Mouse (Mus musculus): ENCODE results near the gene Ntmt1. TPM values are rescaled to one million over a fixed set of nuclear protein-coding genes. Genes with fewer than 3 reads are reported as not detected.

The Ntmt1 gene
- polyA plus RNA-seq, 1 experiment from 2014 or later = 102 TPM

DNA sequence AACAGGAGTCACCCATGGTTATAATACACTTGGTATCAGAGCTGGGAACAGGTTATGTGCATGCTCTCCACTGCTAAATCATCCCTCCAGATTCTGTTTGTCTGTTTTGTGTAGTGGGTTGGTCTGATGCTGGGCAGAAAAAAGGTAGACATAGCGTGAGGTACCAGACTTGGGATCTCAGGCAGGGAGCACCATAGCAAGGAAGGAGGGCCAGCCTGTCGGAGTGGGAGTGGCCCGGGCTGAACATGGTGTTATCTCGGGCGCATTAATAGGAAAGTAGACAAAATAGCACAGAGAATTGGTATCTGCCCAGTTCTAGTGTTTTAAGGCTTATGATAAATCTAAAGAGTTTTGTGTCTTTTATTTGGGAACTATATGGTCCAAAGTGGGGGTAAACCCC is 39.1 kb upstream of the Ntmt1 start:
- Histone ChIP-seq H3K4me2 (ENCODE audit: low read depth, low read length, severe bottlenecking) (no peak overlapping the region), H3K9me3 (ENCODE audit: control insufficient read depth, low read length) (no peaks in the 10 kb centered on the region; the same call in 1 of the 2 replicates), H3K27ac (ENCODE audit: low read depth, low read length) (peak overlapping the region; percentile 31; the same call in 1 of the 2 replicates), H3K27me3 (ENCODE audit: control insufficient read depth, insufficient read depth, low read length) (no peaks in the 10 kb centered on the region), H3K4me1 (replicated peaks; ENCODE audit: control insufficient read depth, insufficient read depth, low read length) (peaks cover 16% of the 10 kb centered on the region), H3K9ac (ENCODE audit: low read length) (no peak overlapping the region), H3K4me3 (ENCODE audit: low read depth, low read length) (no peak overlapping the region), H3K36me3 (ENCODE audit: control insufficient read depth, insufficient read depth, low read length) (no peaks in the 10 kb centered on the region)
- no peak for DNase-seq (ENCODE audit: low spot score)
- WGBS = 87% methylated on average over 5 of the region's 5 CpGs
- ATAC-seq (replicated peaks; ENCODE audit: low FRiP score) = no peak

DNA sequence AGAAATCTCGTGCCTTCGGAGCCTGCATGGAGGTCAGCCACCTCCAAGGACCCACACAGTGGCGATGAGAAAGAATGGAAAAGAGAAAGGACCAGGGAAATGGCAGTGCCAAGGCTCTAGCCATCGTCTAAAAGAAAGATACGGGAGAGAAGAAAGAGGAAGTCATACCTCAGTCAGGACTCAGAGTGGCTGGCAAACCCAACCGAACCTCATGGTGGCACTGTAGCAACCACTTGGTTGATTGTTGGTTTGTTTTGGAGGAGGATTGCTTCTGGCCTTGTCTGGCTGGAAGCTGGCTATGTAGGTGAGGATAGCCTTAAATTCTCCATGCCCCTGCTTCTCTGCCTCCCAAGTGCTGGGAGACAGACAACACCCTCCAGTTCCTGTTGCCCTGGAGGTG is 38.4 kb upstream of the Ntmt1 start:
- Histone ChIP-seq H3K4me2 (ENCODE audit: low read depth, low read length, severe bottlenecking) (no peak overlapping the region), H3K27ac (ENCODE audit: low read depth, low read length) (no peak overlapping the region; the same call in 1 of the 2 replicates), H3K4me1 (replicated peaks; ENCODE audit: control insufficient read depth, insufficient read depth, low read length) (peaks cover 16% of the 10 kb centered on the region), H3K4me3 (ENCODE audit: low read depth, low read length) (no peak overlapping the region), H3K36me3 (ENCODE audit: control insufficient read depth, insufficient read depth, low read length) (no peaks in the 10 kb centered on the region), H3K9ac (ENCODE audit: low read length) (no peak overlapping the region), H3K27me3 (ENCODE audit: control insufficient read depth, insufficient read depth, low read length) (no peaks in the 10 kb centered on the region), H3K9me3 (ENCODE audit: control insufficient read depth, low read length) (no peaks in the 10 kb centered on the region; the same call in 1 of the 2 replicates)
- DNase-seq (ENCODE audit: low spot score) = no peak
- 53% methylated on average over 6 of the region's 6 CpGs for WGBS
- no peak for ATAC-seq (replicated peaks; ENCODE audit: low FRiP score)

DNA sequence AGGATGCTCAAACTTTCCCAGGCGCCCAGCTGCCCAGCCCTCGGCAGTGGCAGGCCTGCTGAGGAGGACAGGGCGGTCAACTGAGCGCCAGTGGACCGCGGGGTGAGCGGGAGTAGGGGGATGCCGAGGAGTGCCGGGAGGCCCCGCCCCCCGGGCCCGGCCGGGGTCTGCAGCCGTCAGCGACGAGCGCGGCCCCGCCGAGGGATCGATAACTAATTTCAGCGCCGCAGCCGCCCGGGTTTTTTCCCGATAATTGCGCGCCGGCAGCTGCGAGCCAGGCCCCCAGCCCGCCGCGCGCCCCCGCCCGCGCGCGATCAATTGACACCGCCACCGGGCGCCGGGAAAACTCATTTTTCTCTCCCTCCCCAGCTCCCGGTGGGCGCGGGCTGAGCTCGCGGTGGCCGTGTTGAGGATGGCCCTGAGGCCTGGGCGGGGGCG is 36.2 kb upstream of the Ntmt1 start:
- Histone ChIP-seq H3K9ac (ENCODE audit: low read length) (peak overlapping the region; percentile 68), H3K27ac (ENCODE audit: low read depth, low read length) (peak overlapping the region; percentile 76), H3K4me3 (ENCODE audit: low read depth, low read length) (peak overlapping the region; percentile 46), H3K4me2 (ENCODE audit: low read depth, low read length, severe bottlenecking) (peak overlapping the region; percentile 84), H3K9me3 (ENCODE audit: control insufficient read depth, low read length) (no peaks in the 10 kb centered on the region), H3K27me3 (ENCODE audit: control insufficient read depth, insufficient read depth, low read length) (no peaks in the 10 kb centered on the region), H3K36me3 (ENCODE audit: control insufficient read depth, insufficient read depth, low read length) (no peaks in the 10 kb centered on the region), H3K4me1 (replicated peaks; ENCODE audit: control insufficient read depth, insufficient read depth, low read length) (peaks cover 16% of the 10 kb centered on the region)
- peak; percentile 73 for DNase-seq (ENCODE audit: low spot score)
- WGBS = under 1% methylated on average over 50 of the region's 51 CpGs
- ATAC-seq (replicated peaks; ENCODE audit: low FRiP score) = peak; percentile 47; the same call in 1 of the 2 replicates

DNA sequence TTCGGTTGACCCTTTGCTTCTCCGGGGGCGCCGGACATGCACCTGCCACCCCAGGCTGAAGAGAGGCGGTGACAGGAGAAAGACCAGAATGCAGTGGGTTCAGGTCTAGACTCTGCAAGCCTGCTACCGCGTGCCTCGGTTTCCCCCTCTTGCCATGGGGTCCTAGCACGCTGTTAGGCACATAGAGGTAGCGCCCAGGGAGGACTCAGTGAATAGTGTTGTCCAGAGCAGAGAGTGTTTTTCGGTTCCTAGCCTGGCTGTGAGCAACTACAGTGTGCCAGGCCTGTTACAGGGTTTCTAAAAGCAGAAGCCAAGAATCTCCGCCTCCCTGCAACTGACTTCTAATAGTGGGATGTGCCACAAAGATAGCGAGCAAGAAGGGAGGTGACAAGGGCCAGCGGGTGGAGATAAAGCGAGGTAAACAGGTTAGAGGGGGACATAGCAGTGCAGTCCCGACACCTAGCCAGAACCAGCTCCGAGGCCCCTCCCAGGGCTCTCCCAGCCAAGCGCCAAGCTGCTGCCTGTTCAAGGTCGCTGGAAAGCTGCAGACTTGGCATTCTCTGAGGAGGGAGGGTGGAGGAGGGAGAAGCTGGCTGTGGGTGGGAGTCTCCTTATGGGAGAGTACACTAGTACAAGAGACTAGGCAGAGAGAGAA is 35.7 kb upstream of the Ntmt1 start:
- Histone ChIP-seq H3K9ac (ENCODE audit: low read length) (peak overlapping the region; percentile 68), H3K4me2 (ENCODE audit: low read depth, low read length, severe bottlenecking) (peak overlapping the region; percentile 84), H3K9me3 (ENCODE audit: control insufficient read depth, low read length) (no peaks in the 10 kb centered on the region), H3K36me3 (ENCODE audit: control insufficient read depth, insufficient read depth, low read length) (no peaks in the 10 kb centered on the region), H3K27me3 (ENCODE audit: control insufficient read depth, insufficient read depth, low read length) (no peaks in the 10 kb centered on the region), H3K4me1 (replicated peaks; ENCODE audit: control insufficient read depth, insufficient read depth, low read length) (peaks cover 16% of the 10 kb centered on the region), H3K27ac (ENCODE audit: low read depth, low read length) (peak overlapping the region; percentile 76), H3K4me3 (ENCODE audit: low read depth, low read length) (peak overlapping the region; percentile 46)
- ATAC-seq (replicated peaks; ENCODE audit: low FRiP score) (peak; percentile 60), DNase-seq (ENCODE audit: low spot score) (peak; percentile 77)
- WGBS = 3% methylated on average over 19 of the region's 19 CpGs

DNA sequence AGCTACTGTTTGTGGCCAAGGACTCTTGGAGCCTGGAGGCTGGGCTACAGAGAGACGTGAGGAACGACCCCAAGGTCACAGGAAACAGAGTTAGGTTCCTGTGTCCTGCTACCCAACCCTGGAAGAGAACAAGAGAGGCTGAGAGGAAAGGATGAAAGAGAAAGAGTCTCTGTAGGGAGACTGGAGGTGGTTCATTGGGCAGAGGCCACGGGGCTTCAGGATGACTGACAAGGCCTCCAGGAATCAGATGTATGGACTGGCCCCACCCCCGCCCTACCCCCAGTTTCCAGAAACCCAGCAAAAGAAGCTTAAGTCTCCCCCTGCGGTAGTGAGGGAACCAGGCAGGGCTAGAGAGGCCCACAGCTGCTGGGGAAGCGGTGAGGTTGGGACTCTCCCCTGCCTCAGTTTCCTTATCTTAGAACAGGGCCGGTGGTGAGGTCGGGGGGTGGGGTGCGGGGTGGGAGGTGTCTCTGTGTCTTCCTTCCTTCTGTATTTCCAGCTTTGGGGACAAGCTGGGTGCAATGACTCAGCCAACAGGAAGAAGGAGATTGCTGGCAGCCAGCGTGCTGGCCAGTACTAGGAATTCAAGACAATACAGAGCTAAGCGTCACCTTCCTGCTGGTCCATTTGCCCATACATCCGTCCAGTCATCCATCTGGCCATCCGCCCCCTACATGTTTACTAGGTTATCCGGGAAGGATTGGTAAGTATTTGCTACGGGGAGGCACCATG is 34.9 kb upstream of the Ntmt1 start:
- H3K9me3 ChIP-seq (ENCODE audit: control insufficient read depth, low read length) = no peaks in the 10 kb centered on the region
- H3K9ac ChIP-seq (ENCODE audit: low read length) = no peak overlapping the region
- no peak overlapping the region for H3K4me2 ChIP-seq (ENCODE audit: low read depth, low read length, severe bottlenecking)
- WGBS = 39% methylated on average over 15 of the region's 15 CpGs
- no peak overlapping the region for H3K4me3 ChIP-seq (ENCODE audit: low read depth, low read length)
- DNase-seq (ENCODE audit: low spot score) (no peak), ATAC-seq (replicated peaks; ENCODE audit: low FRiP score) (peak; percentile 34; the same call in 1 of the 2 replicates)
- peaks cover 16% of the 10 kb centered on the region for H3K4me1 ChIP-seq (replicated peaks; ENCODE audit: control insufficient read depth, insufficient read depth, low read length)
- peak overlapping the region; percentile 76 for H3K27ac ChIP-seq (ENCODE audit: low read depth, low read length)
- no peaks in the 10 kb centered on the region for H3K36me3 ChIP-seq (ENCODE audit: control insufficient read depth, insufficient read depth, low read length)
- H3K27me3 ChIP-seq (ENCODE audit: control insufficient read depth, insufficient read depth, low read length) = no peaks in the 10 kb centered on the region

DNA sequence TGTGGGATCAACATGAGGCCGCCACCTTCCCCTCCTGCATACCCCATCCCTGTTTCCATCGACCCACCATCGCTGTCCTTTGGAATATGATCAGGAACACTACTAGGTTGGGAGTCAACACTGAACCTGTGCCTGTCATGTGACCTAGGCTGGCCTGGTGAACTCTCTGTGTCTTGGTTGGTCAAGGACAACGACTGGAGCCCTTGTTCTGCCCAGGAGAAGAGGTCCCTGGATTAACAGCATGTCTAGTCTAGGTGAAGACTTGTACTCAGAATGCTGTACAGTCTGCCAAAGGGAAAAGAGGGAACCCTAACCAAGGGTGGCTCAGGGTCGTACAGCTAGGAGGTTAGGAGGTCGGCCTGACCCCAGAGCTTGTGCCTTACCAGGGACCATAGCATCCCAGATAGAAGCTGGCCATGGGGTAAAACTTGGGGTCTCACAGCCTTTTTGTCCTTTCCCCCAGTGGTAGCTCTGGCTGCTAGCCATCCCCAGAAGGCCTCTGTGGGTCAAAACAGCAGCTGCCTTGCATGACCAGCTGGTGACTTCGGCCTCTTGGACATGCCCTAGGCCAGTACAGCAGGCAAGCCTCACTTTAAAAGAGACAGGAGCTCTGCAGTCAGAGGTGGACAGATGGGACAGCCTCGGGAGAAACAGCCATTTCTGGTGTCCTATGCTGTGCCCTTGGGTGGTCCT is 34.2 kb upstream of the Ntmt1 start:
- Histone ChIP-seq H3K27me3 (ENCODE audit: control insufficient read depth, insufficient read depth, low read length) (no peaks in the 10 kb centered on the region), H3K4me1 (replicated peaks; ENCODE audit: control insufficient read depth, insufficient read depth, low read length) (peaks cover 16% of the 10 kb centered on the region), H3K9me3 (ENCODE audit: control insufficient read depth, low read length) (no peaks in the 10 kb centered on the region), H3K36me3 (ENCODE audit: control insufficient read depth, insufficient read depth, low read length) (no peaks in the 10 kb centered on the region), H3K27ac (ENCODE audit: low read depth, low read length) (no peak overlapping the region), H3K4me3 (ENCODE audit: low read depth, low read length) (no peak overlapping the region), H3K9ac (ENCODE audit: low read length) (no peak overlapping the region), H3K4me2 (ENCODE audit: low read depth, low read length, severe bottlenecking) (no peak overlapping the region)
- no peak for DNase-seq (ENCODE audit: low spot score)
- WGBS = 82% methylated on average over 8 of the region's 8 CpGs
- ATAC-seq (replicated peaks; ENCODE audit: low FRiP score) = no peak

DNA sequence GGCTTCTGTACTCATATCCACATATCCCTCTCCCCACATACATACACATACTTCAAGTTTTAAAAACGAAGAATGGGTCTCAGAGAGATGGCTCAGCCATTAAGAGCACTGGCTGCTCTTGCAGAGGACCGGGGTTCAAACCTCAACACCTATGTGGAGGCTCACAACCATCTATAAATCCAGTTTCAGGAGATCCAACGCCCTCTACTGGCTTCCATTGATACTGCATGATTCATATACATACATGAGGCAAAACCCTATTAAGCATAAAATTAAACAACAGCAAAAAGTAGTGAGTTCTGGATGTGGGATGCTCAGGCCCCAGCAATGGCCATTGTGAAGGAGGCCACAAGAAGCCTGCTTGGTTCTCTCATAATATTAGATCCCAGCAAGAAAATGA is 31.7 kb upstream of the Ntmt1 start:
- H3K4me1 ChIP-seq (replicated peaks; ENCODE audit: control insufficient read depth, insufficient read depth, low read length) = peaks cover 20% of the 10 kb centered on the region

DNA sequence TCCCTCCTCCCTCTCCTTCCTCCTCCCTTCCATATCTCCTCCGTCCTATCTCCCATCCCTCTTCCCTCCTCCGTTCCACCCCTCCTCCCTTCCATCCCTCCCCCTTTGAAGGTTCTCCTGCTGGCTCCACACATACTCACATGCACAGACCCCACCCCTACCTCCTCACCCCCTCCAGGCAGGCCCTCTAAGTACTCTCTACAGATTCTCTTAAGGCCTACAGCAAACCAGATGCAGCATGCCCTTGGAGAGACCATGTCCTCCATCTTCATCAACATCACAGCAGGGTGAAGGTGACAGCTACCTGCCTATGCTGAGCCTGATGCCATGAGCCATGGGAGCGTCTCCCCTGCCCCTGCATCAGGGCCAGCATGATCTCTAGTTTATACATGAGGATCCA is 30.4 kb upstream of the Ntmt1 start:
- Histone ChIP-seq H3K36me3 (ENCODE audit: control insufficient read depth, insufficient read depth, low read length) (no peaks in the 10 kb centered on the region), H3K4me3 (ENCODE audit: low read depth, low read length) (no peak overlapping the region), H3K4me1 (replicated peaks; ENCODE audit: control insufficient read depth, insufficient read depth, low read length) (peaks cover 9% of the 10 kb centered on the region), H3K9me3 (ENCODE audit: control insufficient read depth, low read length) (no peaks in the 10 kb centered on the region), H3K4me2 (ENCODE audit: low read depth, low read length, severe bottlenecking) (no peak overlapping the region), H3K9ac (ENCODE audit: low read length) (no peak overlapping the region), H3K27ac (ENCODE audit: low read depth, low read length) (no peak overlapping the region), H3K27me3 (ENCODE audit: control insufficient read depth, insufficient read depth, low read length) (no peaks in the 10 kb centered on the region)
- WGBS = 81% methylated on average over 3 of the region's 3 CpGs
- ATAC-seq (replicated peaks; ENCODE audit: low FRiP score) (no peak), DNase-seq (ENCODE audit: low spot score) (peak; percentile 48)

More for the DNA sequence above, 31.7 kb upstream of the Ntmt1 start:
- no peak overlapping the region for H3K27ac ChIP-seq (ENCODE audit: low read depth, low read length)
- no peak overlapping the region for H3K9ac ChIP-seq (ENCODE audit: low read length)
- H3K27me3 ChIP-seq (ENCODE audit: control insufficient read depth, insufficient read depth, low read length) = no peaks in the 10 kb centered on the region
- no peak for ATAC-seq (replicated peaks; ENCODE audit: low FRiP score)
- H3K36me3 ChIP-seq (ENCODE audit: control insufficient read depth, insufficient read depth, low read length) = no peaks in the 10 kb centered on the region
- no peak for DNase-seq (ENCODE audit: low spot score)
- no peak overlapping the region for H3K4me2 ChIP-seq (ENCODE audit: low read depth, low read length, severe bottlenecking)
- H3K4me3 ChIP-seq (ENCODE audit: low read depth, low read length) = no peak overlapping the region
- H3K9me3 ChIP-seq (ENCODE audit: control insufficient read depth, low read length) = no peaks in the 10 kb centered on the region
- 64% methylated on average over 3 of the region's 3 CpGs for WGBS

All from forebrain, embryonic 11.5 days (tissue).